Mouse (Mus musculus) lung, adult 10 weeks (tissue): ENCODE data around the gene Cxcr3. TPM values are rescaled to one million over a fixed set of nuclear protein-coding genes. Genes with fewer than 3 reads are reported as not detected.

Source experiments
- polyA plus RNA-seq: library from polyadenylated mRNA; stranded (reverse); fragments of 350-450 nt; fragmentation: Illumina TruSeq; extraction: RNeasy Lipid Tissue Mini Kit (QIAGEN cat#74804); gene quantifications from one replicate; pipeline ENCODE4 v1.2.3, GENCODE M21; 2014; ENCODE audit warnings: low read depth, low replicate concordance; ENCODE audit not compliant: insufficient read depth

Gene Cxcr3
- polyA plus RNA-seq = 2.2 TPM

GRCm38 (mm10) chrX:101733828-101734319, at the start of gene Cxcr3:
Gene Cxcr3 (minus strand): TSS chrX:101734269.

Other genes with a start within 250 kb of the Cxcr3 start
- 10.7 TPM for gene Taf1, start 201.5 kb downstream of the Cxcr3 start, polyA plus RNA-seq
- gene Ogt, start 94.2 kb downstream of the Cxcr3 start, polyA plus RNA-seq = 33.5 TPM
- not detected for gene Gm4779, start 60.2 kb upstream of the Cxcr3 start, polyA plus RNA-seq
- gene 8030474K03Rik, start 60.4 kb upstream of the Cxcr3 start, polyA plus RNA-seq = not detected
- gene Nhsl2, start 115.1 kb upstream of the Cxcr3 start, polyA plus RNA-seq = 1.5 TPM